Mouse (Mus musculus): ENCODE measurements at regions not wholly inside any gene's neighbourhood (a gene's known extent, or its start where the extent isn't known, plus 50 kb on each side); places are given as distances from the start of the nearest gene placed in this dataset.

DNA sequence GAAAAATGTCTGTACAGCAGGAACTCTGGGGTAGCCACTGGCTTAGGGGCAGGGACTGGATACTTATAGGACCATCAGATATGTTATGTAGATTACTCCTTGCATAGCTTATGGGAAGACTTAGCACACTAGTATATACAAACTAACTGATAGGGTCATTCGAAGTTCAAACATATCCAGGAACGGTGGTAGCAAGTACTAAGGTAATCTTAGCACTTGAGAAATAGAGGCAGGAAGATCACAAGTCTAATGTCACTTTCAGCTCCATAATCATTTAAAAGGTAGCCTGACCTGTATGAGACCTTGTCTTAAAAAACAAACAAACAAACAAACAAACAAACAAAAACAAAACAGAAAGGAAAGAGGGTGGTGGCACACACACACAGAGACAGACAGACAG is 85.1 kb upstream of the S1pr1 start:
- Histone ChIP-seq H3K4me2 (replicated peaks; ENCODE audit: low read depth, low read length, severe bottlenecking) (no peak overlapping the region), H3K9ac (ENCODE audit: low read depth, low read length, severe bottlenecking) (no peak overlapping the region), H3K9me3 (ENCODE audit: control insufficient read depth, low read length) (no peaks in the 10 kb centered on the region), H3K4me1 (ENCODE audit: control insufficient read depth, insufficient read depth, low read length) (no peaks in the 10 kb centered on the region), H3K4me3 (replicated peaks; ENCODE audit: low read length) (no peak overlapping the region), H3K27ac (replicated peaks; ENCODE audit: low read depth, low read length) (no peak overlapping the region), H3K27me3 (ENCODE audit: control insufficient read depth, insufficient read depth, low read length) (no peaks in the 10 kb centered on the region), H3K36me3 (ENCODE audit: control insufficient read depth, insufficient read depth, low read length) (no peaks in the 10 kb centered on the region)
- DNase-seq (ENCODE audit: low spot score) = no peak
- no peak for ATAC-seq (ENCODE audit: low FRiP score, low read depth)
- TF ChIP-seq POLR2A (IDR thresholded peaks at IDR 0.05; ENCODE audit: borderline replicate concordance, extremely low read depth, insufficient read depth, insufficient read length) = no peak
- 71% methylated on average over 2 of the region's 2 CpGs for WGBS

- Histone ChIP-seq H3K9me3 (ENCODE audit: control insufficient read depth, low read length) (no peaks in the 10 kb centered on the region), H3K4me3 (replicated peaks; ENCODE audit: low read length) (no peak overlapping the region), H3K27ac (replicated peaks; ENCODE audit: low read depth, low read length) (no peak overlapping the region), H3K27me3 (ENCODE audit: control insufficient read depth, insufficient read depth, low read length) (no peaks in the 10 kb centered on the region), H3K4me1 (ENCODE audit: control insufficient read depth, insufficient read depth, low read length) (no peaks in the 10 kb centered on the region), H3K4me2 (replicated peaks; ENCODE audit: low read depth, low read length, severe bottlenecking) (no peak overlapping the region), H3K36me3 (ENCODE audit: control insufficient read depth, insufficient read depth, low read length) (no peaks in the 10 kb centered on the region), H3K9ac (ENCODE audit: low read depth, low read length, severe bottlenecking) (no peak overlapping the region)
- DNase-seq (ENCODE audit: low spot score) (no peak), ATAC-seq (ENCODE audit: low FRiP score, low read depth) (no peak)
- no peak for TF ChIP-seq POLR2A (IDR thresholded peaks at IDR 0.05; ENCODE audit: borderline replicate concordance, extremely low read depth, insufficient read depth, insufficient read length)
- WGBS = 50% methylated on average over 5 of the region's 5 CpGs
Measured at GRCm38 (mm10) chr3:115800873-115801272, 86.0 kb upstream of the S1pr1 start.

- Histone ChIP-seq H3K4me2 (replicated peaks; ENCODE audit: low read depth, low read length, severe bottlenecking) (no peak overlapping the region), H3K4me3 (replicated peaks; ENCODE audit: low read length) (no peak overlapping the region), H3K27ac (replicated peaks; ENCODE audit: low read depth, low read length) (no peak overlapping the region), H3K4me1 (ENCODE audit: control insufficient read depth, insufficient read depth, low read length) (no peaks in the 10 kb centered on the region), H3K9ac (ENCODE audit: low read depth, low read length, severe bottlenecking) (no peak overlapping the region), H3K36me3 (ENCODE audit: control insufficient read depth, insufficient read depth, low read length) (no peaks in the 10 kb centered on the region), H3K27me3 (ENCODE audit: control insufficient read depth, insufficient read depth, low read length) (no peaks in the 10 kb centered on the region), H3K9me3 (ENCODE audit: control insufficient read depth, low read length) (no peaks in the 10 kb centered on the region)
- 81% methylated on average over 5 of the region's 5 CpGs for WGBS
- DNase-seq (ENCODE audit: low spot score) = no peak
- TF ChIP-seq POLR2A (IDR thresholded peaks at IDR 0.05; ENCODE audit: borderline replicate concordance, extremely low read depth, insufficient read depth, insufficient read length) = no peak
- ATAC-seq (ENCODE audit: low FRiP score, low read depth) = no peak
Measured at GRCm38 (mm10) chr3:115801581-115802200, 85.9 kb upstream of the Dph5 start.

- DNase-seq (ENCODE audit: low spot score) (no peak), ATAC-seq (ENCODE audit: low FRiP score, low read depth) (no peak)
- Histone ChIP-seq H3K4me3 (replicated peaks; ENCODE audit: low read length) (no peak overlapping the region), H3K4me1 (ENCODE audit: control insufficient read depth, insufficient read depth, low read length) (no peaks in the 10 kb centered on the region), H3K9ac (ENCODE audit: low read depth, low read length, severe bottlenecking) (no peak overlapping the region), H3K27ac (replicated peaks; ENCODE audit: low read depth, low read length) (no peak overlapping the region), H3K9me3 (ENCODE audit: control insufficient read depth, low read length) (no peaks in the 10 kb centered on the region), H3K36me3 (ENCODE audit: control insufficient read depth, insufficient read depth, low read length) (no peaks in the 10 kb centered on the region), H3K4me2 (replicated peaks; ENCODE audit: low read depth, low read length, severe bottlenecking) (no peak overlapping the region), H3K27me3 (ENCODE audit: control insufficient read depth, insufficient read depth, low read length) (no peaks in the 10 kb centered on the region)
- TF ChIP-seq POLR2A (IDR thresholded peaks at IDR 0.05; ENCODE audit: borderline replicate concordance, extremely low read depth, insufficient read depth, insufficient read length) = no peak
- WGBS = 68% methylated on average over 3 of the region's 3 CpGs
Measured at GRCm38 (mm10) chr3:115804616-115805015, 83.0 kb upstream of the Dph5 start.

GRCm38 (mm10) chr3:115807032-115807431 is 80.6 kb upstream of the Dph5 start:
- Histone ChIP-seq H3K9me3 (ENCODE audit: control insufficient read depth, low read length) (no peaks in the 10 kb centered on the region), H3K36me3 (ENCODE audit: control insufficient read depth, insufficient read depth, low read length) (no peaks in the 10 kb centered on the region), H3K9ac (ENCODE audit: low read depth, low read length, severe bottlenecking) (no peak overlapping the region), H3K4me2 (replicated peaks; ENCODE audit: low read depth, low read length, severe bottlenecking) (no peak overlapping the region), H3K27me3 (ENCODE audit: control insufficient read depth, insufficient read depth, low read length) (no peaks in the 10 kb centered on the region), H3K4me1 (ENCODE audit: control insufficient read depth, insufficient read depth, low read length) (no peaks in the 10 kb centered on the region), H3K4me3 (replicated peaks; ENCODE audit: low read length) (no peak overlapping the region), H3K27ac (replicated peaks; ENCODE audit: low read depth, low read length) (no peak overlapping the region)
- TF ChIP-seq POLR2A (IDR thresholded peaks at IDR 0.05; ENCODE audit: borderline replicate concordance, extremely low read depth, insufficient read depth, insufficient read length) = no peak
- DNase-seq (ENCODE audit: low spot score) = no peak
- WGBS = 72% methylated on average over 3 of the region's 3 CpGs
- ATAC-seq (ENCODE audit: low FRiP score, low read depth) = no peak

DNA sequence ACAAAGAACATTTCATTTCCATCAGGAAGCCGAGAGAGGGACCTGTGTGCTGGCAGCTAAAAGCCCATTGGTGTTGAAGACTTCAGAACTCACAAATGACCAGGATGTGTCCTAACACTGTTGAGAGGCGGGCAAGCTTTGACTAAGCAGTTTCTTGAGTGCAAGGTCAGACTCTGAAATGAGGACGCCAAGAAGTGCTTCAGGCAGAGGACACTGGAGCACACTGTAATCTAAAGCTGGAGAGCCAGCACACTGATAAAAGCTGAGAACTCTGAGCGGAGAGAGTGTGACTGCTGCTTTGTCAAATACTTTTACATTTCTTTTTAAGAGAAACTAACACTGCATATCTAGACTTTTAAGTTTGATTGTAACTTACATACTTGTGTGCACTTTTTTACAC is 72.5 kb upstream of the Dph5 start:
- Histone ChIP-seq H3K27me3 (ENCODE audit: control insufficient read depth, insufficient read depth, low read length) (no peaks in the 10 kb centered on the region), H3K9ac (ENCODE audit: low read depth, low read length, severe bottlenecking) (no peak overlapping the region), H3K4me2 (replicated peaks; ENCODE audit: low read depth, low read length, severe bottlenecking) (no peak overlapping the region), H3K36me3 (ENCODE audit: control insufficient read depth, insufficient read depth, low read length) (no peaks in the 10 kb centered on the region), H3K9me3 (ENCODE audit: control insufficient read depth, low read length) (no peaks in the 10 kb centered on the region), H3K4me3 (replicated peaks; ENCODE audit: low read length) (no peak overlapping the region), H3K4me1 (ENCODE audit: control insufficient read depth, insufficient read depth, low read length) (peaks cover 8% of the 10 kb centered on the region; the same call in 1 of the 2 replicates), H3K27ac (replicated peaks; ENCODE audit: low read depth, low read length) (peak overlapping the region; percentile 67)
- ATAC-seq (ENCODE audit: low FRiP score, low read depth) = no peak
- WGBS = 62% methylated on average over 4 of the region's 4 CpGs
- TF ChIP-seq POLR2A (IDR thresholded peaks at IDR 0.05; ENCODE audit: borderline replicate concordance, extremely low read depth, insufficient read depth, insufficient read length) = no peak
- DNase-seq (ENCODE audit: low spot score) = no peak
